Mouse (Mus musculus): ENCODE results near the gene H2-D1. TPM values are rescaled to one million over a fixed set of nuclear protein-coding genes. Genes with fewer than 3 reads are reported as not detected.
A peak's percentile ranks its signal among the peaks of the same experiment; 100 is the strongest.

The H2-D1 gene
- polyA plus RNA-seq, 1 experiment from 2014 or later: 52.4 TPM

GRCm38 (mm10) chr17:35254241-35255098 lies 8.1 kb upstream of the H2-D1 start:
- no peak overlapping the region for H3K4me2 ChIP-seq (ENCODE audit: low read length)
- no peak for ATAC-seq (ENCODE audit: insufficient number of reproducible peaks, insufficient read depth, low FRiP score, low read depth)
- WGBS: 58% methylated on average over 11 of the region's 11 CpGs
- H3K27me3 ChIP-seq (ENCODE audit: control insufficient read depth, insufficient read depth, low read length): 0 out of 2 replicates have a peak, but pooled peaks cover 3% of the 10 kb centered on the region
- H3K4me3 ChIP-seq (ENCODE audit: control insufficient read depth in 1 of 2, insufficient read depth in 1 of 2, low read depth in 1 of 2, low read length in 2 of 2): no peak overlapping the region
- no peaks in the 10 kb centered on the region for H3K9me3 ChIP-seq (ENCODE audit: control insufficient read depth, low read length)
- H3K27ac ChIP-seq (replicated peaks in 1 of 2; ENCODE audit: control insufficient read depth in 1 of 2, insufficient read depth in 1 of 2, low read depth in 2 of 2, low read length in 2 of 2): no peak overlapping the region
- no peak overlapping the region for H3K9ac ChIP-seq (ENCODE audit: low read length)
- peaks cover 49% of the 10 kb centered on the region for H3K36me3 ChIP-seq (ENCODE audit: control insufficient read depth, insufficient read depth, low read length)
- no peaks in the 10 kb centered on the region; a peak in 1 of 4 replicates for H3K4me1 ChIP-seq (ENCODE audit: control insufficient read depth in 2 of 2, insufficient read depth in 2 of 2, low read length in 2 of 2)

- no peaks in the 10 kb centered on the region; a peak in 1 of 4 replicates for H3K4me1 ChIP-seq (ENCODE audit: control insufficient read depth in 2 of 2, insufficient read depth in 2 of 2, low read length in 2 of 2)
- H3K27me3 ChIP-seq (ENCODE audit: control insufficient read depth, insufficient read depth, low read length): peaks cover 7% of the 10 kb centered on the region; the same call in 1 of the 2 replicates
- H3K27ac ChIP-seq (replicated peaks in 1 of 2; ENCODE audit: control insufficient read depth in 1 of 2, insufficient read depth in 1 of 2, low read depth in 2 of 2, low read length in 2 of 2): no peak overlapping the region
- no peaks in the 10 kb centered on the region for H3K9me3 ChIP-seq (ENCODE audit: control insufficient read depth, low read length)
- no peak overlapping the region for H3K4me3 ChIP-seq (ENCODE audit: control insufficient read depth in 1 of 2, insufficient read depth in 1 of 2, low read depth in 1 of 2, low read length in 2 of 2)
- ATAC-seq (ENCODE audit: insufficient number of reproducible peaks, insufficient read depth, low FRiP score, low read depth): no peak
- WGBS: 69% methylated on average over 3 of the region's 3 CpGs
- H3K9ac ChIP-seq (ENCODE audit: low read length): no peak overlapping the region
- H3K4me2 ChIP-seq (ENCODE audit: low read length): no peak overlapping the region
- peaks cover 41% of the 10 kb centered on the region for H3K36me3 ChIP-seq (ENCODE audit: control insufficient read depth, insufficient read depth, low read length)
Measured at GRCm38 (mm10) chr17:35255301-35255700, 7.2 kb upstream of the H2-D1 start.

DNA sequence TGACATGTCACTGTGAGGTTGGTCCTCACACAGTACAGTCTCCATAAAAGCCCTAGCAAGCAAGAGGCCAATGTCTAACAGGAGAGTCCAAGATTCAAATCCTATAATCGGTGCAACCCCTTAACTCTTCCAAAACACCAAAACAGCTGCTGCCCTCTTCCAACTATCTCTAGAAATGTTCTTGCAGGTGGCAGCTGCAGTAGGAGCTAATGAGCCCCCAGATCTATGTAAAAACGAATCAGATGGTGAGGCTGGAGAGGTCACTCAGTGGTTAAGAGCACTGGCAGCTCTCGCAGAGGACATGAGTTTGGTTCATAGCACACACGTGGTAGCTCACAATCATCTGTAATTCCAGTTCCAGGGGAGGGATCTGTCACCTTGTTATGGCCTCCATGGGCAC lies 6.8 kb upstream of the H2-D1 start:
- no peaks in the 10 kb centered on the region for H3K9me3 ChIP-seq (ENCODE audit: control insufficient read depth, low read length)
- no peak overlapping the region for H3K4me3 ChIP-seq (ENCODE audit: control insufficient read depth in 1 of 2, insufficient read depth in 1 of 2, low read depth in 1 of 2, low read length in 2 of 2)
- ATAC-seq (ENCODE audit: insufficient number of reproducible peaks, insufficient read depth, low FRiP score, low read depth): no peak
- no peak overlapping the region for H3K4me2 ChIP-seq (ENCODE audit: low read length)
- H3K27ac ChIP-seq (replicated peaks in 1 of 2; ENCODE audit: control insufficient read depth in 1 of 2, insufficient read depth in 1 of 2, low read depth in 2 of 2, low read length in 2 of 2): no peak overlapping the region
- WGBS: 46% methylated on average over 4 of the region's 4 CpGs
- no peaks in the 10 kb centered on the region; a peak in 1 of 4 replicates for H3K4me1 ChIP-seq (ENCODE audit: control insufficient read depth in 2 of 2, insufficient read depth in 2 of 2, low read length in 2 of 2)
- peaks cover 9% of the 10 kb centered on the region; the same call in 1 of the 2 replicates for H3K27me3 ChIP-seq (ENCODE audit: control insufficient read depth, insufficient read depth, low read length)
- no peak overlapping the region for H3K9ac ChIP-seq (ENCODE audit: low read length)
- peaks cover 37% of the 10 kb centered on the region for H3K36me3 ChIP-seq (ENCODE audit: control insufficient read depth, insufficient read depth, low read length)

DNA sequence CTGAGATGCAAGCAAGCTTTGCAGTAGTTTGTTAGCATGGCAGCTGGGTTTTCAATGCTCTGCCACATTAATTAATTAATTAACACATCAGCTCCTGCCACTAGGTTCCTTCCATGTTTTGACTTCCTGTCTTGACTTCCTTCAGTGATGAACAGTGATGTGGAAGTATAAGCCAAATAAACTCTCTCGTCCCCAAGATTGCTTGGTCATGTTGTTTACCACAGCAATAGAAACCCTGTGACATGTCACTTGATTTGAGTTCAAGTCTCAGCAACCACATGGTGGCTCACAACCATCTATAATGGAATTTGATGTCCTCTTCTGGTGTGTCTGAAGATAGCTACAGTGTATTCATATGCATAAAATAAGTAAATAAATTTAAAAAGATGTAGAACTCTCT lies 5.2 kb upstream of the H2-D1 start:
- H3K36me3 ChIP-seq (ENCODE audit: control insufficient read depth, insufficient read depth, low read length): peaks cover 20% of the 10 kb centered on the region
- H3K9ac ChIP-seq (ENCODE audit: low read length): no peak overlapping the region
- H3K4me3 ChIP-seq (ENCODE audit: control insufficient read depth in 1 of 2, insufficient read depth in 1 of 2, low read depth in 1 of 2, low read length in 2 of 2): no peak overlapping the region
- no peak overlapping the region for H3K27ac ChIP-seq (replicated peaks in 1 of 2; ENCODE audit: control insufficient read depth in 1 of 2, insufficient read depth in 1 of 2, low read depth in 2 of 2, low read length in 2 of 2)
- ATAC-seq (ENCODE audit: insufficient number of reproducible peaks, insufficient read depth, low FRiP score, low read depth): no peak
- WGBS: 62% methylated on average over 1 of the region's 1 CpGs
- no peaks in the 10 kb centered on the region for H3K9me3 ChIP-seq (ENCODE audit: control insufficient read depth, low read length)
- no peaks in the 10 kb centered on the region; a peak in 1 of 4 replicates for H3K4me1 ChIP-seq (ENCODE audit: control insufficient read depth in 2 of 2, insufficient read depth in 2 of 2, low read length in 2 of 2)
- no peak overlapping the region for H3K4me2 ChIP-seq (ENCODE audit: low read length)
- H3K27me3 ChIP-seq (ENCODE audit: control insufficient read depth, insufficient read depth, low read length): peaks cover 17% of the 10 kb centered on the region

GRCm38 (mm10) chr17:35257824-35258491 lies 4.6 kb upstream of the H2-D1 start:
- Histone ChIP-seq H3K27me3 (ENCODE audit: control insufficient read depth, insufficient read depth, low read length) (peaks cover 17% of the 10 kb centered on the region), H3K27ac (replicated peaks in 1 of 2; ENCODE audit: control insufficient read depth in 1 of 2, insufficient read depth in 1 of 2, low read depth in 2 of 2, low read length in 2 of 2) (no peak overlapping the region), H3K9me3 (ENCODE audit: control insufficient read depth, low read length) (no peaks in the 10 kb centered on the region), H3K9ac (ENCODE audit: low read length) (peak overlapping the region; percentile 66; the same call in 1 of the 2 replicates), H3K4me2 (ENCODE audit: low read length) (peak overlapping the region; percentile 64), H3K36me3 (ENCODE audit: control insufficient read depth, insufficient read depth, low read length) (peaks cover 14% of the 10 kb centered on the region), H3K4me1 (ENCODE audit: control insufficient read depth in 2 of 2, insufficient read depth in 2 of 2, low read length in 2 of 2) (no peaks in the 10 kb centered on the region; a peak in 1 of 4 replicates), H3K4me3 (ENCODE audit: control insufficient read depth in 1 of 2, insufficient read depth in 1 of 2, low read depth in 1 of 2, low read length in 2 of 2) (peak overlapping the region; percentile 30 to 43)
- ATAC-seq (ENCODE audit: insufficient number of reproducible peaks, insufficient read depth, low FRiP score, low read depth): no peak
- WGBS: 12% methylated on average over 17 of the region's 17 CpGs

GRCm38 (mm10) chr17:35258492-35259478 lies 3.7 kb upstream of the H2-D1 start:
- Histone ChIP-seq H3K4me3 (ENCODE audit: control insufficient read depth in 1 of 2, insufficient read depth in 1 of 2, low read depth in 1 of 2, low read length in 2 of 2) (no peak overlapping the region), H3K27me3 (ENCODE audit: control insufficient read depth, insufficient read depth, low read length) (peaks cover 17% of the 10 kb centered on the region), H3K4me2 (ENCODE audit: low read length) (peak overlapping the region; percentile 64; the same call in 1 of the 2 replicates), H3K27ac (replicated peaks in 1 of 2; ENCODE audit: control insufficient read depth in 1 of 2, insufficient read depth in 1 of 2, low read depth in 2 of 2, low read length in 2 of 2) (no peak overlapping the region), H3K9me3 (ENCODE audit: control insufficient read depth, low read length) (no peaks in the 10 kb centered on the region), H3K4me1 (ENCODE audit: control insufficient read depth in 2 of 2, insufficient read depth in 2 of 2, low read length in 2 of 2) (no peaks in the 10 kb centered on the region; a peak in 1 of 4 replicates), H3K9ac (ENCODE audit: low read length) (no peak overlapping the region), H3K36me3 (ENCODE audit: control insufficient read depth, insufficient read depth, low read length) (peaks cover 6% of the 10 kb centered on the region)
- ATAC-seq (ENCODE audit: insufficient number of reproducible peaks, insufficient read depth, low FRiP score, low read depth): no peak
- whole genome bisulfite sequencing: 55% methylated on average over 11 of the region's 14 CpGs

GRCm38 (mm10) chr17:35259621-35260020 lies 2.9 kb upstream of the H2-D1 start:
- H3K36me3 ChIP-seq (ENCODE audit: control insufficient read depth, insufficient read depth, low read length): no peaks in the 10 kb centered on the region
- peaks cover 20% of the 10 kb centered on the region for H3K27me3 ChIP-seq (ENCODE audit: control insufficient read depth, insufficient read depth, low read length)
- H3K27ac ChIP-seq (replicated peaks in 1 of 2; ENCODE audit: control insufficient read depth in 1 of 2, insufficient read depth in 1 of 2, low read depth in 2 of 2, low read length in 2 of 2): no peak overlapping the region
- 72% methylated on average over 4 of the region's 4 CpGs for WGBS
- no peak overlapping the region for H3K9ac ChIP-seq (ENCODE audit: low read length)
- H3K4me3 ChIP-seq (ENCODE audit: control insufficient read depth in 1 of 2, insufficient read depth in 1 of 2, low read depth in 1 of 2, low read length in 2 of 2): no peak overlapping the region
- no peaks in the 10 kb centered on the region for H3K9me3 ChIP-seq (ENCODE audit: control insufficient read depth, low read length)
- no peaks in the 10 kb centered on the region; a peak in 1 of 4 replicates for H3K4me1 ChIP-seq (ENCODE audit: control insufficient read depth in 2 of 2, insufficient read depth in 2 of 2, low read length in 2 of 2)
- H3K4me2 ChIP-seq (ENCODE audit: low read length): no peak overlapping the region
- ATAC-seq (ENCODE audit: insufficient number of reproducible peaks, insufficient read depth, low FRiP score, low read depth): no peak

Measured in heart, embryonic 14.5 days (tissue).